Mouse (Mus musculus) heart, postnatal 4 days (tissue): ENCODE measurements at regions not wholly inside any gene's neighbourhood (a gene's known extent, or its start where the extent isn't known, plus 50 kb on each side); places are given as distances from the start of the nearest gene placed in this dataset.

ENCODE experiments used
- DNase-seq: peaks from one replicate; pipeline ENCODE4 v3.0.0; 2021

DNA sequence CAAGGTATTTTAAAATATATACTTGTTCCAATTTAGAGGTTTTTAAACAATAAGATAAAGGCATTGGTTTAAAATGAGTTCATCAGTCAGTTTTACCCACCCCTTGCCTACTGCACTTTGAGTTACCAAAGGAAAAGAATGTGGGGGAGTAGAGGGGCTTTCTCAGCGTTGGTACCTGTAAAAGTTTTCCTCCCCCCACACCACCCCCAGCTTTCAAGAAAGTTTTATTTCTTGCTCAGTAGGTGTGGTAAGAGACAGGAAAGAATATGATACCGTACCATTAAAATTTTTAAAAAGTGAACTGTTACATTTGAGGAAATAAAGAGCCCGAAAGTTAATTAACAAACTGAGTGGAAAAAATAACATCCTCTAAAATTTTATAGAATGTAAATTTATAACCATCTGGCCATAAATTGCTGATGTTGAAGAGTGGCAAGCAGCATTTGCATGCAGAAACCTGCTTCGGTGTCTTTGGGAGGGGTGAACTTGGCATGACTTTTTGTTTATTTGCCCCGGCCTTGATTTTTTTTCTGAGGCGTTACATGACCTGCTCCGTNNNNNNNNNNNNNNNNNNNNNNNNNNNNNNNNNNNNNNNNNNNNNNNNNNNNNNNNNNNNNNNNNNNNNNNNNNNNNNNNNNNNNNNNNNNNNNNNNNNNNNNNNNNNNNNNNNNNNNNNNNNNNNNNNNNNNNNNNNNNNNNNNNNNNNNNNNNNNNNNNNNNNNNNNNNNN, 346.1 kb downstream of the Tfec start:
- no peak for DNase-seq

DNA sequence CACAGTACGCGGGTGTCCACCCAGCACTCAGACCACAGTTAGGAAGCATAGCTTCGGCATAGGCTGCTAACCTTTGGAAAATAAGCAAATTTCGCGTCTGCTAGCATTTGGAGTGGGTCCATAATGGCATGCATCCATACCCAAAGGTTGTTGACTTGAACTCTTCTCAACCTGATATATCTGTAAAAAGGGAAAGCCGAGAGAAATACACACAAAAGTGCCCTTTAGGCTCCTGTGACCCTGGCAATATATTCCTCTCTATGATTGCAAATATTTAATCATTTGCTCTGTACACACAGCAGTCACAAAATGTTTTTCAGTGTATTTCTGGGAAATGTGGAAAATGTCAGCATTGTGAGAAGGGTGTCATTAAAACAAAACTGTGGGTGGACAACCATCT, 347.1 kb downstream of the Tfec start:
- DNase-seq = no peak

DNA sequence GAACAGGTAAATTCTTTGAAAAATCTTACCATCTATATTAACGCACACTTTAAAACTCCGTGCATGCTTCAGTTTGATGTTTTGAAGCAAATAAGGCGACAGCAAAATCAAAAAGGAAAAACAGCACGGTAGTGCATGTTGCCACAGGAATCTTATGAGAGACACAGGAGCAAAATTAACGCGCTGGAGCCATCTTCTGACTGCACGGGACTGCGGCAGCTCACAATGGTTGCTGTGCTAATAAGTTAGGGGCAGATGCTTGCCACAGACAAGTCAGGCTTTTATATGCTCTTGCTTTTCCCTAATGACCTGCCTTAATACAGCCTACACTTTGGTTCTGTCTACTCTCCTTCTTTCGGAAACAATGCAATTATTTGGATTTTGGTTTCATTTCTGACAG, 347.8 kb downstream of the Tfec start:
- DNase-seq = no peak

DNA sequence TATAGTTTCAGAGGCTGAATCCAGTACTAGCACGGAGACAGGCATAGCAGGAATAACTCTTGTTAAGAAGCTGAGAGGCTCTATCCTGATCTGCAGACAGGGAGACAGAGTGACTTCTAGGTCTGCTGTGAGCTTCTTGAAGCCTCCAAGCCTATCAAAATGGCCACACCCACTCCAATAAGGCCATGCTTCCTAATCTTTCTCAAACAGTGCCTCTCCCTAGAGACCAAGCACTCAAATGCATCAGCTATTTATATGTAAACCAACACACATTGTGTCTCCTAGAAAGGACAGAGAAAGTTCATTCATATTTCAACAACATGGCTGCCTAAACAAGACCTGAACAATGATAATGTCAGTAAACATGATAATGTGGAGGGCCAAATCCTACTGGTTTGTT, 384.2 kb downstream of the Tfec start:
- no peak for DNase-seq

DNA sequence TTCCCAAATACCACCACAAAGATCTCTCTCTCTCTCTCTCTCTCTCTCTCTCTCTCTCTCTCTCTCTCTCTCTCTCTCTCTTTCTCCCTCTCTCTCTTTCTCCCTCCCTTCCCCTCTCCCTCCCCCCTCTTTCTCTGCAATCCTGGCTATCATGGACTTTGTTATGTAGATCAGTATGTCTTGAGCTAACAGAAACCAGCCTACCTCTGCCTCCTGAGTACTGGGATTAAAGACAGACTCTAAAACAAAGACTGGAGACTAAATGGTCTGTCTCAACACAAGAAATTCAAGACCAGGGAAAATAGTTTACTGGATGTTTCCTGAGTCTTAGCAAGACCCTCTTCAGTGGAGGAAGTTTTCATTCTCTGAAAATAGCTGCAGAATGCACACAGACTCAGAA, 384.7 kb downstream of the Tfec start:
- DNase-seq = no peak

DNA sequence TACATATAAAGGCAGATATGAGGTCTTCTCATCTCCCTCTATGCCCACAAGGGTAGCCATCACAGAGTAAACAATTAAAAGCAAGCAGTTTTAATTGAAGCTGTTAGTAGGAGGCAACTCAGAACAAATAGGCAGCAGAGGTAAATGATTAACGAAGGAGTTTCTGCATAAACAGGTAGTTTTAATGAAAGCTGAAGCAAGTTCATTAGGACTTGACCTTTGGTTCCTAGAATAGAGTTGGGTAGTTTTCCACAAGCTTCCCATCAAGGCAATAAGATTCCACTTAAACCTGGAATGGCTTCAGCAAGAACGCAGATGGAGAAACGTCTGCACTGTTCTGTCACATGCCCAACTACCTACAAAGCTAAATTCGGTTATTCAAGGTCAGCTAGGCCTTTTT, 394.4 kb downstream of the Tfec start:
- no peak for DNase-seq

DNA sequence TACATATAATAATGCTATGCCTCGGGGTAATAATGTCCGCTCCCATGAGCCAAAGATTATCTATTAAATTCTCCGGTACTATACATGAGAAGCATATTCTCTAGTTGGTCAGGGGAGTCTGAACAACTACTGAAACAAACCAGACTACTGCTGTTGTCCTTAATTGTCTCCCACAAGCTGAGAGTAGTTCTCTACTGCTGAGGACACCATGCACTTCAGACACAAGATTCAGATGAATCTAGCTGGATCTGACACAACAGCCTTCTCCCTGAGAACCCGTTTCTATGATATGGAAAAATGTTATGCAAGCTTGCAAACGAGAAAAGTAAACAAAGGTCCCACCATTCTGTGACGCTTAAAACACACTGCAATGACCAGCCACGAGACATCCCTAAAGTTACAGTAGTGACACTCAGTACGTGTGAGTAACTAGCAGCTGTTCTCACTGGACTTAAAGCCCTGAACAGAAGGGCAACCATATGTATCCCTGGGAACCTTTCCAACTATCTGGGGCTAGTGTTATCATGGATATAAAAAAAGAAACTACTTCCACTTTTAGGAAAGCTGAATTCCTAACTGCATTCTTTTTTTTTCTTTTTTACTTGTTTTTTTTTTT, 411.1 kb downstream of the Tfec start:
- no peak for DNase-seq

DNA sequence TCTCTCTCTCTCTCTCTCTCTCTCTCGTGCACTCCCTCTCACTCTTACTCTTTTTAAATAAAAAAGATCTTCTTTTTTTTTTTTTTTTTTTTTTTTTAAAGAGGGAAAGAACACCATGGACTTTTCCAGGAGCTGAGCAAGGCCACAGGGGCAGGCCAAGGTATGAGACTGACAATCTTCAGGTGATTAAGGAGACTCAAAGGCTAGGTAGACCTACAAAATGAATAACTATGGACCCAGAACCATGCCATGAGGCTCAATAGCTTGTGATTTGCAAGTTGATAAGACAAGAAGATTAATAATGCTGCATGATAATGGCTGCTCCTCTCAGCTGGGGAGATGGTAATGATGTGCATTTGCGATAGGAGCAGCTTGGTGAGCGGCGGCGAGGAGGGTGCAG, 414.9 kb downstream of the Tfec start:
- no peak for DNase-seq

DNA sequence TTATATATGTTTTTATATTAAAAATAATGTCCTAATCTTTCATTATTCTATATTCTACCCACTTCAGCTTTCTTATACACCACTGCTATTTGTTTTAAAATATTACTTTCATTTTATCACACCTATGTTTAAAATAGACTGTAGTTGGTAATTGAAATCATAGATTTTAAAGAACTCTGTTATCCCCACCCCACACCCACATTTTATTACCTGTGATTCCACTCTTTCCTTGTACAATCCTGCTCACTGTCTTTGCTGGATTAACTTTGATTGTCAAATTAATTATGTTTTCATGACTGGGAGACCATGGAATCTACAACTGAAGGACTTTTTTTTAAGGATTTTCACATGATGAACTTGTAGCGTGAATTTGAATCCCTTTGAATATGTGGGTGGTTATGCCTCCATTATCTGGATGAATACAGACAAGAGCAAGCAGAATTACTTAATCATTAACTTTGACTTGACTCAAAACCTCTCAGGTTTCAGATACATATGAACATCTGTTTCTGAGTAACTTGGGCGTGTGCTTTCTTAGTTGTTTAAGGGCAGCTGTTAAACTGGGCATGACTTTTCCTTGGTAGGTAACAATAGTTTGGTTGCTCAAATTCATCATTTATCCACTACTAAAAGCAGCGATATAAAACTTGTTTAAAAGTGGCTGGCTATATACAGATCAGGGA, 429.4 kb downstream of the Tfec start:
- no peak for DNase-seq

DNA sequence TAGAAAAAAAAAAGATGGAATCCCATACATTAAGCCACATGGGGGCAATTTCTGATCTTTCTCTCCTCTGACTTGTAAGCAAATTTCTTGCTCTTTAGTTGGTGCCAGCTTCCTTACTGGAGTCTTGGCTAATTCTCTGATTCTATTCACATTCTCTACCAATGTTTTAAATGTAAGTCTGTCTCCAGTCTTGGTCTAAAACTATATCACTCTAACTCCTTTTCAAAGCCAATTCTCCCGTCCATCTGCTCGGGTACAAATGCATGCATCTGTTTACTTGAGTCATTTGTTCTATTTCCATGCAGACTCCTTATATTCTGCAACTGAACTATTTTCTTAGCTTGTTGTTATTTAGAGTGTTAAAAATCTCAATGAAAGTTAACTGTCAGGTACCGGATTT, 440.0 kb downstream of the Tfec start:
- DNase-seq = no peak
